Mouse (Mus musculus) embryo, embryonic 11.5 days (tissue): Measurements from ENCODE around the gene Myrip.
"Not testable (repeated sequence)": the region's sequence is repeated elsewhere in the genome, so short reads cannot be mapped to it uniquely, and the experiment has no call there.

Experiments used
- DNase-seq: peaks from one replicate; pipeline ENCODE4 v3.0.0-alpha.2; 2012; ENCODE audit warnings: low read depth, low spot score

The Myrip gene

GRCm38 (mm10) chr9:120301213-120301612, at the start of gene Myrip:
Gene Myrip (plus strand): TSS chr9:120301513.
- DNase-seq = not testable (repeated sequence)

- no peak for DNase-seq
Observed at GRCm38 (mm10) chr9:120259805-120260204, 41.5 kb upstream of the Myrip start.

GRCm38 (mm10) chr9:120263994-120264393, 37.3 kb upstream of the Myrip start:
- DNase-seq = no peak

- DNase-seq = no peak
Observed at GRCm38 (mm10) chr9:120273083-120273482, 28.2 kb upstream of the Myrip start.

- no peak for DNase-seq
Observed at GRCm38 (mm10) chr9:120275226-120275625, 26.1 kb upstream of the Myrip start.

GRCm38 (mm10) chr9:120281147-120281546, 20.2 kb upstream of the Myrip start:
- DNase-seq = no peak

GRCm38 (mm10) chr9:120282461-120283047, 18.8 kb upstream of the Myrip start:
- no peak for DNase-seq

- no peak for DNase-seq
Observed at GRCm38 (mm10) chr9:120283556-120283955, 17.8 kb upstream of the Myrip start.

GRCm38 (mm10) chr9:120288011-120288410, 13.3 kb upstream of the Myrip start:
- no peak for DNase-seq

GRCm38 (mm10) chr9:120290375-120290774, 10.9 kb upstream of the Myrip start:
- no peak for DNase-seq

GRCm38 (mm10) chr9:120292488-120292887, 8.8 kb upstream of the Myrip start:
- DNase-seq = no peak

- no peak for DNase-seq
Observed at GRCm38 (mm10) chr9:120295527-120295926, 5.8 kb upstream of the Myrip start.

GRCm38 (mm10) chr9:120296938-120297337, 4.4 kb upstream of the Myrip start:
- DNase-seq = no peak

GRCm38 (mm10) chr9:120299429-120299828, 1.9 kb upstream of the Myrip start:
- no peak for DNase-seq

- DNase-seq = no peak
Observed at GRCm38 (mm10) chr9:120302980-120303452, 1.7 kb downstream of the Myrip start.

GRCm38 (mm10) chr9:120303453-120304299, 2.4 kb downstream of the Myrip start:
- no peak for DNase-seq

- DNase-seq = no peak
Observed at GRCm38 (mm10) chr9:120304300-120305137, 3.2 kb downstream of the Myrip start.

GRCm38 (mm10) chr9:120315171-120315570, 13.9 kb downstream of the Myrip start:
- no peak for DNase-seq

GRCm38 (mm10) chr9:120319099-120319498, 17.8 kb downstream of the Myrip start:
- DNase-seq = no peak

GRCm38 (mm10) chr9:120320573-120320972, 19.3 kb downstream of the Myrip start:
- no peak for DNase-seq

- no peak for DNase-seq
Observed at GRCm38 (mm10) chr9:120322702-120323426, 21.6 kb downstream of the Myrip start.
